Mouse (Mus musculus) kidney, postnatal 14 days (tissue): ENCODE data around the gene Milr1.
A peak's percentile ranks its signal among the peaks of the same experiment; 100 is the strongest.
"Not testable (repeated sequence)": the region's sequence is repeated elsewhere in the genome, so short reads cannot be mapped to it uniquely, and the experiment has no call there.

Source experiments
- DNase-seq: peaks from one replicate; pipeline ENCODE4 v3.0.0; 2022; ENCODE audit warnings: mixed read lengths

Milr1 gene

GRCm38 (mm10) chr11:106778132-106778531 is 27.1 kb downstream of the Milr1 start:
- no peak for DNase-seq

GRCm38 (mm10) chr11:106778589-106779387 is 27.8 kb downstream of the Milr1 start:
- DNase-seq, result no peak

- DNase-seq, result peak; percentile 95
These were observed 28.5 kb downstream of the Milr1 start, which contains the start of gene Polg2 for GRCm38 (mm10) chr11:106779388-106780088. Gene Polg2, minus strand, starts transcription at chr11:106779537.

- peak; percentile 20 for DNase-seq
These were observed 29.0 kb downstream of the Milr1 start for GRCm38 (mm10) chr11:106780089-106780425.

- no peak for DNase-seq
These were observed 29.7 kb downstream of the Milr1 start for GRCm38 (mm10) chr11:106780590-106781220.

GRCm38 (mm10) chr11:106782271-106782670 is 31.2 kb downstream of the Milr1 start:
- DNase-seq, result not testable (repeated sequence)

- no peak for DNase-seq
These were observed 32.1 kb downstream of the Milr1 start for GRCm38 (mm10) chr11:106782841-106783764.

- no peak for DNase-seq
These were observed 33.5 kb downstream of the Milr1 start for GRCm38 (mm10) chr11:106784476-106784875.

- DNase-seq, result no peak
These were observed 34.0 kb downstream of the Milr1 start for GRCm38 (mm10) chr11:106785043-106785442.

- peak; percentile 95 for DNase-seq
These were observed 36.4 kb downstream of the Milr1 start for GRCm38 (mm10) chr11:106787131-106788025.

GRCm38 (mm10) chr11:106788026-106788774 is 37.2 kb downstream of the Milr1 start:
- DNase-seq, result peak; percentile 99

GRCm38 (mm10) chr11:106788775-106789459 is 37.9 kb downstream of the Milr1 start, which contains the start of the genes Ddx5 and Cep95:
Gene Ddx5, minus strand, starts transcription at chr11:106789185.
Gene Cep95, plus strand, starts transcription at chr11:106789252.
- DNase-seq, result peak; percentile 99

GRCm38 (mm10) chr11:106789649-106790048 is 38.6 kb downstream of the Milr1 start:
- no peak for DNase-seq

- no peak for DNase-seq
These were observed 42.8 kb downstream of the Milr1 start for GRCm38 (mm10) chr11:106793846-106794245.

GRCm38 (mm10) chr11:106795679-106796078 is 44.7 kb downstream of the Milr1 start:
- no peak for DNase-seq

GRCm38 (mm10) chr11:106802069-106802627 is 51.1 kb downstream of the Milr1 start:
- DNase-seq, result no peak

GRCm38 (mm10) chr11:106807442-106807841 is 56.4 kb downstream of the Milr1 start:
- not testable (repeated sequence) for DNase-seq

GRCm38 (mm10) chr11:106812410-106813136 is 61.5 kb downstream of the Milr1 start:
- peak; percentile 41 for DNase-seq
